Mouse (Mus musculus) ES-E14 (cell line): Measurements from ENCODE around the gene C2cd2. TPM values are rescaled to one million over a fixed set of nuclear protein-coding genes. Genes with fewer than 3 reads are reported as not detected.
"Not testable (repeated sequence)": the region's sequence is repeated elsewhere in the genome, so short reads cannot be mapped to it uniquely, and the experiment has no call there.

ENCODE experiments used
- DNase-seq: peaks from one replicate; pipeline ENCODE4 v3.0.0-alpha.2; 2013; ENCODE audit warnings: low read depth, low spot score
- H3K27ac ChIP-seq: 2 replicates; pipeline ENCODE4 v1.5.1; 2012; ENCODE audit warnings: low read depth, mild to moderate bottlenecking, low read length, moderate library complexity, mixed read lengths; ENCODE audit not compliant: poor library complexity, insufficient read depth, severe bottlenecking
- H3K36me3 ChIP-seq: 2 replicates; pipeline ENCODE4 v1.6.1; 2012; ENCODE audit warnings: mild to moderate bottlenecking, low read length, moderate library complexity, mixed read lengths; ENCODE audit not compliant: control insufficient read depth, poor library complexity, insufficient read depth, severe bottlenecking
- H3K4me1 ChIP-seq, 2 experiments: fragments of 150-350 bp in 1 of 2; sonication (generic) in 1 of 2; 2 replicates each; pipeline ENCODE4 v1.6.1; 2012; ENCODE audit warnings: low read length in 2 of 2, mild to moderate bottlenecking in 1 of 2, mixed read lengths in 1 of 2; ENCODE audit not compliant: control insufficient read depth in 2 of 2, insufficient read depth in 2 of 2, poor library complexity in 1 of 2
- H3K4me3 ChIP-seq, 2 experiments: fragments of 150-350 bp in 1 of 2; sonication (generic) in 1 of 2; 2 replicates each; pipeline ENCODE4 v1.5.1; 2012; ENCODE audit warnings: low read length in 2 of 2, low read depth in 1 of 2, mild to moderate bottlenecking in 1 of 2, mixed read lengths in 1 of 2; ENCODE audit not compliant: insufficient read depth in 1 of 2, poor library complexity in 1 of 2, severe bottlenecking in 1 of 2
- H3K9ac ChIP-seq: 2 replicates; pipeline ENCODE4 v1.6.1; 2012; ENCODE audit warnings: low read depth, mild to moderate bottlenecking, low read length, mixed read lengths; ENCODE audit not compliant: poor library complexity, insufficient read depth, severe bottlenecking
- H3K9me3 ChIP-seq: fragments of 150-350 bp; sonication (generic); 2 replicates; pipeline ENCODE4 v1.6.1; 2012; ENCODE audit warnings: low read depth, mild to moderate bottlenecking, low read length; ENCODE audit not compliant: control insufficient read depth, insufficient read depth
- CHD2 ChIP-seq: IDR thresholded peaks from 2 replicates; pipeline ENCODE4 v1.6.1; 2014; ENCODE audit warnings: mild to moderate bottlenecking, low read depth, low read length, inconsistent platforms
- HCFC1 ChIP-seq: IDR thresholded peaks from 2 replicates; pipeline ENCODE4 v1.6.1; 2012; ENCODE audit warnings: low read length, inconsistent platforms, borderline replicate concordance; ENCODE audit not compliant: insufficient read depth
- MAFK ChIP-seq: IDR thresholded peaks from 2 replicates; pipeline ENCODE4 v1.6.1; 2014; ENCODE audit warnings: mild to moderate bottlenecking, low read depth, low read length, inconsistent platforms; ENCODE audit not compliant: insufficient read depth
- ZC3H11A ChIP-seq: IDR thresholded peaks from 2 replicates; pipeline ENCODE4 v1.6.1; 2012; ENCODE audit warnings: low read depth, mild to moderate bottlenecking, inconsistent platforms, low read length, borderline replicate concordance
- ZNF384 ChIP-seq: IDR thresholded peaks from 2 replicates; pipeline ENCODE4 v1.6.1; 2012; ENCODE audit warnings: low read depth, low read length, inconsistent platforms
- in situ Hi-C, 2 experiments: fragments of 600-800 bp; cut with MboI; formaldehyde crosslinking; loops; one replicate each; pipeline ENCODE4 v1.15.1; 2025; ENCODE audit warnings: low sequenced_read_pairs in 2 of 2, inconsistent platforms in 1 of 2; ENCODE audit not compliant: unreplicated experiment in 2 of 2
- total RNA-seq: library from RNA; depleted of rRNA; stranded (reverse); fragments of 300-350 nt; gene quantifications from 2 replicates; pipeline ENCODE4 v1.2.3, GENCODE M21; 2012

Gene C2cd2
- total RNA-seq, 1 experiment: 8.1 TPM

- DNase-seq: no peak
- H3K4me3 ChIP-seq: no peak overlapping the region
- H3K27ac ChIP-seq: no peak overlapping the region
- H3K4me1 ChIP-seq: no peaks in the 10 kb centered on the region; a peak in 1 of 4 replicates
- H3K9me3 ChIP-seq: no peaks in the 10 kb centered on the region
- in situ Hi-C loops: no loop called here
- peaks cover 33% of the 10 kb centered on the region for H3K36me3 ChIP-seq
- H3K9ac ChIP-seq: no peak overlapping the region
- TF ChIP-seq HCFC1 (no peak), ZNF384 (no peak), MAFK (no peak), CHD2 (no peak), ZC3H11A (no peak)
Observed at GRCm38 (mm10) chr16:97950061-97950460, 12.3 kb downstream of the C2cd2 start.

GRCm38 (mm10) chr16:97948836-97949235, 13.6 kb downstream of the C2cd2 start:
- Histone ChIP-seq H3K4me1 (no peaks in the 10 kb centered on the region; a peak in 1 of 4 replicates), H3K4me3 (no peak overlapping the region), H3K9ac (no peak overlapping the region), H3K36me3 (peaks cover 33% of the 10 kb centered on the region), H3K9me3 (no peaks in the 10 kb centered on the region), H3K27ac (no peak overlapping the region)
- no peak for DNase-seq
- TF ChIP-seq MAFK (no peak), ZNF384 (no peak), CHD2 (no peak), HCFC1 (no peak)
- in situ Hi-C loops: no loop called here

DNA sequence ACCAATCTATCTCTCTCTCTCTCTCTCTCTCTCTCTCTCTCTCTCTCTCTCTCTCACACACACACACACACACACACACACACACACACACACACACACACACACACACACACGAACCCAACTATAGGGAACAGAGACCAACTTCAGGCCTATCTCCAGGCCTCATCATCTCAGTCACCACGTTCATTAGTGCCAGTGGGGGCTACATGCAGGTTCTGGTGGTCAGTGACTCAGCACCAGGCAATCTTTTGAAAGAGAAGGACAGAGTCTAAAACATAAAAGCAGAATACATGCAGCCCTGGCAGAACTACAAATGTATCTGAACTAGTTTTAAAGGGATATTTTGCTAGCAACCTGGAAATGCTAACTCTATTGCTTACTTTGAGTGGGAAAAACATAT, 15.4 kb downstream of the C2cd2 start:
- H3K36me3 ChIP-seq: peaks cover 24% of the 10 kb centered on the region
- DNase-seq, H3K4me1 ChIP-seq, H3K9ac ChIP-seq, H3K4me3 ChIP-seq, H3K27ac ChIP-seq, in situ Hi-C loops, H3K9me3 ChIP-seq: not testable (repeated sequence)

- H3K4me1 ChIP-seq: no peaks in the 10 kb centered on the region
- no peak overlapping the region for H3K27ac ChIP-seq
- DNase-seq: no peak
- H3K36me3 ChIP-seq: no peaks in the 10 kb centered on the region
- H3K4me3 ChIP-seq: no peak overlapping the region
- no peaks in the 10 kb centered on the region for H3K9me3 ChIP-seq
- in situ Hi-C loops: no loop called here
- TF ChIP-seq ZNF384: no peak
- no peak for TF ChIP-seq ZC3H11A
- TF ChIP-seq HCFC1: no peak
- TF ChIP-seq CHD2: no peak
- no peak for TF ChIP-seq MAFK
- H3K9ac ChIP-seq: no peak overlapping the region
Observed at GRCm38 (mm10) chr16:97941844-97942243, 20.6 kb downstream of the C2cd2 start.

GRCm38 (mm10) chr16:97940471-97940973, 21.9 kb downstream of the C2cd2 start:
- in situ Hi-C loops: no loop called here

More at GRCm38 (mm10) chr16:97940471-97940973, 21.9 kb downstream of the C2cd2 start:
- peaks cover 1 to 2% of the 10 kb centered on the region in 2 experiments; a peak in 1 of 4 replicates for H3K4me1 ChIP-seq
- no peaks in the 10 kb centered on the region for H3K36me3 ChIP-seq
- TF ChIP-seq ZC3H11A (no peak), HCFC1 (no peak), ZNF384 (no peak), MAFK (no peak), CHD2 (no peak)
- H3K9me3 ChIP-seq: no peaks in the 10 kb centered on the region
- no peak overlapping the region for H3K9ac ChIP-seq
- no peak overlapping the region for H3K27ac ChIP-seq
- no peak overlapping the region for H3K4me3 ChIP-seq
- DNase-seq: no peak
